Mouse (Mus musculus): ENCODE results near the gene Ccdc172.

Gene Ccdc172

DNA sequence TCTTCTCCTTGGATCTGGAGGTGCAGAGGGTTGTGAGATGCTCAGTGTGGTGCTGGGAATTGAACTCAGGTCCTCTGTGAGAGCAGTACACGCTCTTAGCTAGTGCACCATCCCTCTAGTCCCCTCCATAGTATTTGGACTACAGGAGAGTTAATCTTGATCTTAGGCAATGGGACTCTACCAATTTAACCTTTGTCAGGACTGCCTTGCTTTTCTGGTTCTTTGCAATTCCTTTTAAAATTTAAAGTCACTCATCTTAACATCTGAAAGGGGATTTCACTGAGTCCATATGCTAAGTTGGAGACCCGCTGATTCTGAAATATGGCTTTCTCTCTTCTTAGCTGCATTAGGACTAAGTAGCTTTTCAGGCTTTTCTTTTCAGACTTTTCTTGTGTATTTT is 59.8 kb downstream of the Ccdc172 start:
- DNase-seq (ENCODE audit: low spot score in 2 of 2), result no peak

- DNase-seq (ENCODE audit: low spot score in 2 of 2), result no peak
Observed at GRCm38 (mm10) chr19:58572429-58573071, 60.8 kb downstream of the Ccdc172 start.

- no peak for DNase-seq (ENCODE audit: low spot score in 2 of 2)
Observed at GRCm38 (mm10) chr19:58573072-58573438, 61.3 kb downstream of the Ccdc172 start.

- DNase-seq (ENCODE audit: low spot score in 2 of 2), result no peak
Observed at GRCm38 (mm10) chr19:58582018-58582417, 70.2 kb downstream of the Ccdc172 start.

DNA sequence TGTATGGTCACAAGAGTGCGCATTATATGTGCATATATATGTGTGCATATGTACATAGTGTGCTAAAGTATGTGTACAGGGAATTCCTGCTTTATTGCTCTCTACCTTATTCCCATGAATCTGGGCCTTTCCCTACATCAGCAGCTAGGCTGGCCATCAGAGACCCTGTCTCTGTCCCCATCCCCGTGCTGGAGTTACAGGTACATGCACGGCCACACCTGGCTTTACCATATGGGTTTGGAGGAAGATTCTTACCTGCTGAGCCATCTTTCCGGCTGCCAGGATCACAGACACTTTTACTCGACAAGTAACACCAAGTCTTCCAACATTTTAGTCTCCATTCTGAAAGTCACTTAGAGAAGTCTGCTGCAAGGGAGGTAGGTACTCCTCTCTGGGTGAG is 71.2 kb downstream of the Ccdc172 start:
- no peak for DNase-seq (ENCODE audit: low spot score in 2 of 2)

DNA sequence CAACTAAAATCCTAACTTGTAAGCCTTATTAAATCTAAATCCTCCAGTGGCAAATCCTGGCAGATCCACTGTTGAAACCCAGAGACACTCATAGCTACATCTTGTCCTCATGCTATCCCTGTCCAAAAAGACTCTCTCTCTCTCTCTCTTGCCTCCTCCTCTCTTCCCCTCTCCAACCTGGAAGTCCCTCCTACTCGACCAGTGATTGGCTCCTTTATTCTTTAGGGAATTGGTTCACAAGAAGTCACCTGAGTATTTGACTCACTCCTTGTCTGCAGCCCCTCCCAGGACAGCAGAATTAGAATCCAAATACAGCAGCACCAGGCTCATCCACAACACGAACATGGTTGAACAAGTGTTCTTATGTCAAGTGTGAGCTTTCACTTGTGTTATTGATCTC is 74.3 kb downstream of the Ccdc172 start:
- DNase-seq (ENCODE audit: low spot score in 2 of 2), result no peak

- DNase-seq (ENCODE audit: low spot score in 2 of 2), result no peak
Observed at GRCm38 (mm10) chr19:58590251-58590936, 78.6 kb downstream of the Ccdc172 start.

GRCm38 (mm10) chr19:58600381-58600780 is 88.6 kb downstream of the Ccdc172 start:
- no peak for DNase-seq (ENCODE audit: low spot score in 2 of 2)

Measured in urinary bladder, postnatal 36 days (tissue).